Mouse (Mus musculus) liver, postnatal 0 days (tissue): ENCODE measurements around the gene Btnl4.

Experiments used
- CTCF ChIP-seq: sonication (generic); IDR thresholded peaks from 2 replicates; pipeline ENCODE4 v1.5.1; 2016; ENCODE audit warnings: antibody characterized with exemption, low read depth
- EP300 ChIP-seq: IDR thresholded peaks from 2 replicates; pipeline ENCODE4 v1.6.1; 2016; ENCODE audit warnings: antibody characterized with exemption, low read depth, mild to moderate bottlenecking

GRCm38 (mm10) chr17:34441990-34442389 is 35.1 kb downstream of the Btnl4 start:
- TF ChIP-seq EP300 (no peak), CTCF (no peak)
